Mouse (Mus musculus): ENCODE data around the gene Stxbp3. TPM values are rescaled to one million over a fixed set of nuclear protein-coding genes. Genes with fewer than 3 reads are reported as not detected.
A peak's percentile ranks its signal among the peaks of the same experiment; 100 is the strongest.

The Stxbp3 gene
- polyA plus RNA-seq (2012; rRNA removed) = 3.4 and 4.9 TPM in 2 replicates

GRCm38 (mm10) chr3:108840000-108840715 lies at the start of gene Stxbp3:
TSS of gene Stxbp3 (minus strand) at chr3:108840526.
- TF ChIP-seq CTCF (IDR thresholded peaks at IDR 0.05; ENCODE audit: control insufficient read depth, insufficient read depth, insufficient replicate concordance, low read depth, low read length) (peak; percentile 99), POLR2A (IDR thresholded peaks at IDR 0.05; ENCODE audit: control insufficient read depth, low read depth, low read length) (peak; percentile 79)
- Histone ChIP-seq H3K36me3 (ENCODE audit: control insufficient read depth, insufficient read depth, low read length) (no peaks in the 10 kb centered on the region), H3K27me3 (ENCODE audit: control insufficient read depth, insufficient read depth, low read length) (no peaks in the 10 kb centered on the region), H3K4me1 (ENCODE audit: control insufficient read depth, insufficient read depth, low read length) (peaks cover 5% of the 10 kb centered on the region), H3K27ac (ENCODE audit: control insufficient read depth, insufficient read depth, low read depth, low read length) (peak within 1 kb of the TSS; percentile 92), H3K4me3 (ENCODE audit: control insufficient read depth, low read depth, low read length) (peak within 1 kb of the TSS; percentile 87)

- no peak for TF ChIP-seq CTCF (IDR thresholded peaks at IDR 0.05; ENCODE audit: control insufficient read depth, insufficient read depth, insufficient replicate concordance, low read depth, low read length)
- TF ChIP-seq POLR2A (IDR thresholded peaks at IDR 0.05; ENCODE audit: control insufficient read depth, low read depth, low read length) = no peak
- Histone ChIP-seq H3K4me3 (ENCODE audit: control insufficient read depth, low read depth, low read length) (no peak within 1 kb of the TSS), H3K36me3 (ENCODE audit: control insufficient read depth, insufficient read depth, low read length) (no peaks in the 10 kb centered on the region)
These were observed 49.6 kb upstream of the Stxbp3 start, which contains the start of gene Fndc7 for GRCm38 (mm10) chr3:108889908-108890307. TSS of gene Fndc7 (minus strand) at chr3:108890008.

GRCm38 (mm10) chr3:108887618-108887975 lies 47.3 kb upstream of the Stxbp3 start:
- H3K4me1 ChIP-seq (ENCODE audit: control insufficient read depth, insufficient read depth, low read length) = no peaks in the 10 kb centered on the region
- TF ChIP-seq POLR2A (IDR thresholded peaks at IDR 0.05; ENCODE audit: control insufficient read depth, low read depth, low read length) = no peak
- no peak for TF ChIP-seq CTCF (IDR thresholded peaks at IDR 0.05; ENCODE audit: control insufficient read depth, insufficient read depth, insufficient replicate concordance, low read depth, low read length)
- H3K36me3 ChIP-seq (ENCODE audit: control insufficient read depth, insufficient read depth, low read length) = no peaks in the 10 kb centered on the region
- no peaks in the 10 kb centered on the region for H3K27me3 ChIP-seq (ENCODE audit: control insufficient read depth, insufficient read depth, low read length)
- H3K4me3 ChIP-seq (ENCODE audit: control insufficient read depth, low read depth, low read length) = no peak overlapping the region
- no peak overlapping the region for H3K27ac ChIP-seq (ENCODE audit: control insufficient read depth, insufficient read depth, low read depth, low read length)

More at GRCm38 (mm10) chr3:108889908-108890307, 49.6 kb upstream of the Stxbp3 start, which contains the start of gene Fndc7:
- no peaks in the 10 kb centered on the region for H3K27me3 ChIP-seq (ENCODE audit: control insufficient read depth, insufficient read depth, low read length)
- no peak within 1 kb of the TSS for H3K27ac ChIP-seq (ENCODE audit: control insufficient read depth, insufficient read depth, low read depth, low read length)
- no peaks in the 10 kb centered on the region for H3K4me1 ChIP-seq (ENCODE audit: control insufficient read depth, insufficient read depth, low read length)

DNA sequence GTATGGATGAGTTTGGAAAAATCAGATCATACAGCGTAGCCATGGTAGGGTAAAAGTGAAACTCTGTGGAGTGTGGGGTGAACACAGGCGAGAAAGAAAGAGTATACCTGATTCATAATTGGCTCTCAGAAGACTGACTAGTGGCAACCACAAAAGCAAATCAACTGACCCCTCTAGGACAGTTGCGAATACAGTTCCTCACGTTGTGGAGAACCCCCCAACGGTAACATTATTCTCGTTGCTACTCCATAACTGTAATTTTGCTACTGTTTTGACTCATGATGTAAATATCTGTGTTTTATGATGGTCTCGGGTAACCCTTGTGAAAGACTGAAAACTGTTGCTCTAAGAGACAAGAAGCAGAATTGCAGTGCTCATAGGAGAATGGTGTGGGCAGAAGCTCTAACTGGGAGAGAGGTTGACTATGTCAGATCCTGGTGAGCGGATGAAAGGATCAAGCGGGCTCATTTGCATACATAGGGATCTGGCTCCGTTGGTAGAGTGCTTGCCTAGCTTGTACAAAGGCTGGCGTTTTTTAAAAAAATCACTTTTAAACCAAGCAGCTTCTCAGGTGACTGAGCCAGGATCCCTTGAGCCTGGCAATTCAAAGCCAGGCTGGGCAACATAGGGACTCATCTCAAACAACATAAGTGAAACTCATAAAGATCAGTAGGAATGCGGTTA lies 46.8 kb upstream of the Stxbp3 start:
- no peaks in the 10 kb centered on the region for H3K27me3 ChIP-seq (ENCODE audit: control insufficient read depth, insufficient read depth, low read length)
- H3K4me3 ChIP-seq (ENCODE audit: control insufficient read depth, low read depth, low read length) = no peak overlapping the region
- no peak overlapping the region for H3K27ac ChIP-seq (ENCODE audit: control insufficient read depth, insufficient read depth, low read depth, low read length)
- TF ChIP-seq CTCF (IDR thresholded peaks at IDR 0.05; ENCODE audit: control insufficient read depth, insufficient read depth, insufficient replicate concordance, low read depth, low read length) = no peak
- no peak for TF ChIP-seq POLR2A (IDR thresholded peaks at IDR 0.05; ENCODE audit: control insufficient read depth, low read depth, low read length)
- no peaks in the 10 kb centered on the region for H3K4me1 ChIP-seq (ENCODE audit: control insufficient read depth, insufficient read depth, low read length)
- no peaks in the 10 kb centered on the region for H3K36me3 ChIP-seq (ENCODE audit: control insufficient read depth, insufficient read depth, low read length)

GRCm38 (mm10) chr3:108885686-108886530 lies 45.6 kb upstream of the Stxbp3 start:
- Histone ChIP-seq H3K4me3 (ENCODE audit: control insufficient read depth, low read depth, low read length) (no peak overlapping the region), H3K36me3 (ENCODE audit: control insufficient read depth, insufficient read depth, low read length) (no peaks in the 10 kb centered on the region), H3K4me1 (ENCODE audit: control insufficient read depth, insufficient read depth, low read length) (peaks cover 7% of the 10 kb centered on the region), H3K27ac (ENCODE audit: control insufficient read depth, insufficient read depth, low read depth, low read length) (peak overlapping the region; percentile 57; the same call in 1 of the 2 replicates), H3K27me3 (ENCODE audit: control insufficient read depth, insufficient read depth, low read length) (no peaks in the 10 kb centered on the region)
- TF ChIP-seq POLR2A (IDR thresholded peaks at IDR 0.05; ENCODE audit: control insufficient read depth, low read depth, low read length) (peak; percentile 43), CTCF (IDR thresholded peaks at IDR 0.05; ENCODE audit: control insufficient read depth, insufficient read depth, insufficient replicate concordance, low read depth, low read length) (no peak)

- Histone ChIP-seq H3K27me3 (ENCODE audit: control insufficient read depth, insufficient read depth, low read length) (no peaks in the 10 kb centered on the region), H3K4me1 (ENCODE audit: control insufficient read depth, insufficient read depth, low read length) (peaks cover 8% of the 10 kb centered on the region), H3K4me3 (ENCODE audit: control insufficient read depth, low read depth, low read length) (no peak overlapping the region), H3K36me3 (ENCODE audit: control insufficient read depth, insufficient read depth, low read length) (no peaks in the 10 kb centered on the region), H3K27ac (ENCODE audit: control insufficient read depth, insufficient read depth, low read depth, low read length) (peak overlapping the region; percentile 4; the same call in 1 of the 2 replicates)
- TF ChIP-seq CTCF (IDR thresholded peaks at IDR 0.05; ENCODE audit: control insufficient read depth, insufficient read depth, insufficient replicate concordance, low read depth, low read length) = no peak
- no peak for TF ChIP-seq POLR2A (IDR thresholded peaks at IDR 0.05; ENCODE audit: control insufficient read depth, low read depth, low read length)
These were observed 44.5 kb upstream of the Stxbp3 start for GRCm38 (mm10) chr3:108884706-108885289.

Data from testis, adult 2 months (tissue).